Mouse (Mus musculus) testis, adult 2 months (tissue): ENCODE data around the gene Gpr149.

Source experiments
- CTCF ChIP-seq: fragments of 200-500 bp; IDR thresholded peaks from 2 replicates; pipeline ENCODE4 v1.5.1; 2012; ENCODE audit warnings: low read depth, mild to moderate bottlenecking, inconsistent platforms, low read length, moderate library complexity; ENCODE audit not compliant: control insufficient read depth, insufficient read depth, insufficient replicate concordance
- POLR2A ChIP-seq: fragments of 200-500 bp; IDR thresholded peaks from 2 replicates; pipeline ENCODE4 v1.6.1; 2012; ENCODE audit warnings: low read depth, mild to moderate bottlenecking, inconsistent platforms, low read length, moderate library complexity; ENCODE audit not compliant: control insufficient read depth

GRCm38 (mm10) chr3:62610861-62611260 lies 5.9 kb upstream of the Gpr149 start:
- no peak for TF ChIP-seq POLR2A
- TF ChIP-seq CTCF = no peak
